Mouse (Mus musculus) MEL (cell line): ENCODE results near the gene Ncapg.

Source experiments
- CHD1 ChIP-seq: IDR thresholded peaks from 2 replicates; pipeline ENCODE4 v1.6.1; 2012; ENCODE audit warnings: low read depth, mild to moderate bottlenecking, inconsistent platforms, low read length, improper control_type of control experiment
- ZMIZ1 ChIP-seq: IDR thresholded peaks from 2 replicates; pipeline ENCODE4 v1.6.1; 2012; ENCODE audit warnings: low read depth, mild to moderate bottlenecking, inconsistent platforms, low read length, improper control_type of control experiment, moderate library complexity

DNA sequence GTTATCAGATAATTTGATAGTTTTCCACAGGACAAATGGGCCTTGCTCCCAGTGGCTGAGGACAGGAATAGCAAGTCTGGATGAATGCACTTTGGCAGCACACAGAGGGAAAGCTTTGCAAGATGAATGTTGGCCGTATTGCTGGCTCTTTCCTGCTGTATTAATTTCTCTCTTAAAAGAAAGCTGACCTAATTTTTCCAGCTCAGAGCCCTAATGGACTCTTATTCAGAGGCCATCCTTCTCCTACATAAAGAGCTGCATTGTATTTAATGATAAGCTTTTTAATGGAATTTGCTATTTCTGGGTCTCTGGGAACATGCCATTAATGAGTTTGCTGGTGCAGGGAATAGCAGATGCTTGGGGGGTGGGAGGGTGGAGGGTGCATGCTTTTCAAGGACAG is 41.9 kb upstream of the Ncapg start:
- no peak for TF ChIP-seq CHD1
- TF ChIP-seq ZMIZ1, result no peak
